Mouse (Mus musculus): ENCODE measurements around the gene Ano6. TPM values are rescaled to one million over a fixed set of nuclear protein-coding genes. Genes with fewer than 3 reads are reported as not detected.
A peak's percentile ranks its signal among the peaks of the same experiment; 100 is the strongest.

The Ano6 gene
- polyA plus RNA-seq, 1 experiment from 2014 or later = 8.4 TPM

DNA sequence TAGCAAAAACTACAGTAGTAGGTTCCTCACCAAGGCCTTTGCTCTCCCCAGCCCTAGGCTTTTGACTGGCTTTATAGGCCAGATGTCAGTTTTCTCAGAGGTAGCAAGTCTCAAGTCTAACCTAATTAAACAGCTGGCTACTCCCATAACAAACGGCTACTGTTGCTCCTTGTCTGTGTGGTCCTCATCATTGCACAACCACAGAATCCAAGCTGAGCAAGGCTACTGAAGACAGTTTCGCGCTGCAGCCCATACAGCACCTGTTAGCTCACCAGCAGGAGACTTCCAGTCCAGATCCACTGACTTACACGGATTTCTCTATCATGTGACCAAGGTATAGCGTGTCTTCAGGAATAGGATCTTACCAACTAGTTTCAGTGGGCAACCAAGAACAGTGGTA, 55.5 kb downstream of the Ano6 start:
- H3K4me2 ChIP-seq = no peak overlapping the region
- no peaks in the 10 kb centered on the region for H3K9me3 ChIP-seq (replicated peaks)
- no peaks in the 10 kb centered on the region for H3K36me3 ChIP-seq (replicated peaks)
- H3K9ac ChIP-seq = no peak overlapping the region
- peaks cover 42% of the 10 kb centered on the region for H3K4me1 ChIP-seq (replicated peaks)
- H3K27me3 ChIP-seq = no peaks in the 10 kb centered on the region
- no peak overlapping the region for H3K27ac ChIP-seq (replicated peaks)
- ATAC-seq (ENCODE audit: insufficient read depth) = no peak
- WGBS (ENCODE audit: insufficient replicate concordance) = 69% methylated on average over 5 of the region's 5 CpGs
- H3K4me3 ChIP-seq (replicated peaks) = no peak overlapping the region

GRCm38 (mm10) chr15:95848493-95849064, 57.9 kb downstream of the Ano6 start:
- no peaks in the 10 kb centered on the region for H3K9me3 ChIP-seq (replicated peaks)
- peak; percentile 66 for ATAC-seq (ENCODE audit: insufficient read depth)
- H3K36me3 ChIP-seq (replicated peaks) = no peaks in the 10 kb centered on the region
- peaks cover 45% of the 10 kb centered on the region for H3K4me1 ChIP-seq (replicated peaks)
- no peak overlapping the region for H3K4me3 ChIP-seq (replicated peaks)
- H3K9ac ChIP-seq = no peak overlapping the region
- WGBS (ENCODE audit: insufficient replicate concordance) = 46% methylated on average over 6 of the region's 6 CpGs
- H3K4me2 ChIP-seq = no peak overlapping the region
- H3K27ac ChIP-seq (replicated peaks) = no peak overlapping the region
- no peaks in the 10 kb centered on the region for H3K27me3 ChIP-seq

- Histone ChIP-seq H3K4me1 (replicated peaks) (peaks cover 45% of the 10 kb centered on the region), H3K4me3 (replicated peaks) (peak overlapping the region; percentile 11; the same call in 1 of the 2 replicates), H3K27me3 (no peaks in the 10 kb centered on the region), H3K27ac (replicated peaks) (peak overlapping the region; percentile 7), H3K4me2 (peak overlapping the region; percentile 49), H3K36me3 (replicated peaks) (no peaks in the 10 kb centered on the region), H3K9me3 (replicated peaks) (no peaks in the 10 kb centered on the region), H3K9ac (no peak overlapping the region)
- WGBS (ENCODE audit: insufficient replicate concordance) = 40% methylated on average over 18 of the region's 18 CpGs
- ATAC-seq (ENCODE audit: insufficient read depth) = peak; percentile 68
Observed at GRCm38 (mm10) chr15:95849513-95850411, 59.1 kb downstream of the Ano6 start.

DNA sequence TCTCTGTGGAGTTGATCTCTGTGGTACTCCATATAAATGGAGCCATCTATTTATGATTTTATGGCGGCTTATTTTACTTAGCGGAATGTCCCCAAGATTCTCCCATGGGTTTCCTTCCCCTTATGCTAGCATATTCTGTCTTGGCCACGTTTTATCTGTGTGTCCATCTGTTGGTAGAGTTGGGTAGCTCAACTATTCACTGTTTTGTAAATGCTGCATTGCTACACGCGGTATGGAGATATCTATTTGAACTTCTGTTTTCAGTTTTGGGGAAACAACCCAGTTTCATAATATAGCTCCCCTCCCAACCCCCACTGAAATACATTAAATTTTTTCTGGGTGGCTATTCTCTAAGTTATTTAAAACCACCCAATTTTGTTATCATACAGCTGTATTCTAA, 59.9 kb downstream of the Ano6 start:
- Histone ChIP-seq H3K4me1 (replicated peaks) (peaks cover 46% of the 10 kb centered on the region), H3K9me3 (replicated peaks) (no peaks in the 10 kb centered on the region), H3K36me3 (replicated peaks) (no peaks in the 10 kb centered on the region), H3K4me3 (replicated peaks) (no peak overlapping the region), H3K4me2 (peak overlapping the region; percentile 49), H3K27ac (replicated peaks) (peak overlapping the region; percentile 7; the same call in 1 of the 2 replicates), H3K27me3 (no peaks in the 10 kb centered on the region), H3K9ac (no peak overlapping the region)
- peak; percentile 59; the same call in 1 of the 2 replicates for ATAC-seq (ENCODE audit: insufficient read depth)
- 14% methylated on average over 5 of the region's 5 CpGs for WGBS (ENCODE audit: insufficient replicate concordance)

DNA sequence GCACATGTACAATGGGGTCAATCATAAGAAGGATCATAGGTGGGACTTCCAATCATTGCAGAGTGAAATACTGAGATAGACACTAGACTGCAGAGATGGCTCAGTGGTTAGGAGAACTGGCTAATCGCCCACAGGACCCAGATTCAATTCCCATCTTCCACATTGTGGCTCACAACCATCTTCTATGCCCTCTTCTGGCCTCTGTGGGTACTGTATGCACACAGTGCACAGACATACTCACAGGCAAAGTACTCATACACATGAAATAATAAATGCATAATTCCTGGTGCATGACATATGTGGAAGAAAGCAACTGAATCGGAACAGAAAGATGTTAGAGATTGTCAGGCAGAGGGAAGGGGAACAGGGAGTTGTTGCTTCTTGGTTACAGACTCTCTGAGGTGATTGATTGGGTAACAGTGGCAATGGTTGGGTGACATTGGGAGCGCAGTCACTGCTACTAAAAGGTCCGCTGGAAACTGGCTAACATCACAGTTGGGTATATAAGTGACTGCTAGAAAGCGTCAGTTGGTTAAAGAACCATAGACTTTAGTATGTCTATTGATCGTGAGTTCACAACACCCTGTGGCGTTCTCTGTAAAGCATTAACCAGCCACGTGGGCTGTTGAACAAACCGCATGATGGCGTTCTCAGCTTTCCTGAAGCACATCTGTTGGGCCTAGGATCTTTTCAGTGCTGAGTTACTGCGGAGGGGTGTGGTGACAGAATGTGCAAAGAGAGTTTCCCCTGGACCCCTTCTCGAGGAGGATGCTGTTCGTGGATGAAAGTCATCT, 64.6 kb downstream of the Ano6 start:
- no peaks in the 10 kb centered on the region for H3K9me3 ChIP-seq (replicated peaks)
- H3K4me1 ChIP-seq (replicated peaks) = peaks cover 30% of the 10 kb centered on the region
- WGBS (ENCODE audit: insufficient replicate concordance) = 72% methylated on average over 13 of the region's 13 CpGs
- peak; percentile 41; the same call in 1 of the 2 replicates for ATAC-seq (ENCODE audit: insufficient read depth)
- no peak overlapping the region for H3K9ac ChIP-seq
- H3K4me2 ChIP-seq = no peak overlapping the region
- no peaks in the 10 kb centered on the region for H3K27me3 ChIP-seq
- H3K4me3 ChIP-seq (replicated peaks) = no peak overlapping the region
- no peaks in the 10 kb centered on the region for H3K36me3 ChIP-seq (replicated peaks)
- peak overlapping the region; percentile 45 for H3K27ac ChIP-seq (replicated peaks)

GRCm38 (mm10) chr15:95855953-95856352, 65.3 kb downstream of the Ano6 start:
- Histone ChIP-seq H3K9me3 (replicated peaks) (no peaks in the 10 kb centered on the region), H3K9ac (no peak overlapping the region), H3K36me3 (replicated peaks) (no peaks in the 10 kb centered on the region), H3K4me1 (replicated peaks) (peaks cover 23% of the 10 kb centered on the region), H3K27me3 (no peaks in the 10 kb centered on the region), H3K4me3 (replicated peaks) (no peak overlapping the region), H3K27ac (replicated peaks) (peak overlapping the region; percentile 42; the same call in 1 of the 2 replicates), H3K4me2 (no peak overlapping the region)
- 63% methylated on average over 7 of the region's 7 CpGs for WGBS (ENCODE audit: insufficient replicate concordance)
- no peak for ATAC-seq (ENCODE audit: insufficient read depth)

GRCm38 (mm10) chr15:95856684-95857595, 66.3 kb downstream of the Ano6 start:
- H3K9me3 ChIP-seq (replicated peaks) = no peaks in the 10 kb centered on the region
- H3K27ac ChIP-seq (replicated peaks) = no peak overlapping the region; the same call in 1 of the 2 replicates
- WGBS (ENCODE audit: insufficient replicate concordance) = 64% methylated on average over 8 of the region's 8 CpGs
- H3K4me2 ChIP-seq = no peak overlapping the region
- no peaks in the 10 kb centered on the region for H3K27me3 ChIP-seq
- H3K4me3 ChIP-seq (replicated peaks) = no peak overlapping the region
- no peaks in the 10 kb centered on the region for H3K36me3 ChIP-seq (replicated peaks)
- ATAC-seq (ENCODE audit: insufficient read depth) = no peak
- peaks cover 19% of the 10 kb centered on the region; the same call in 1 of the 2 replicates for H3K4me1 ChIP-seq (replicated peaks)
- H3K9ac ChIP-seq = no peak overlapping the region

DNA sequence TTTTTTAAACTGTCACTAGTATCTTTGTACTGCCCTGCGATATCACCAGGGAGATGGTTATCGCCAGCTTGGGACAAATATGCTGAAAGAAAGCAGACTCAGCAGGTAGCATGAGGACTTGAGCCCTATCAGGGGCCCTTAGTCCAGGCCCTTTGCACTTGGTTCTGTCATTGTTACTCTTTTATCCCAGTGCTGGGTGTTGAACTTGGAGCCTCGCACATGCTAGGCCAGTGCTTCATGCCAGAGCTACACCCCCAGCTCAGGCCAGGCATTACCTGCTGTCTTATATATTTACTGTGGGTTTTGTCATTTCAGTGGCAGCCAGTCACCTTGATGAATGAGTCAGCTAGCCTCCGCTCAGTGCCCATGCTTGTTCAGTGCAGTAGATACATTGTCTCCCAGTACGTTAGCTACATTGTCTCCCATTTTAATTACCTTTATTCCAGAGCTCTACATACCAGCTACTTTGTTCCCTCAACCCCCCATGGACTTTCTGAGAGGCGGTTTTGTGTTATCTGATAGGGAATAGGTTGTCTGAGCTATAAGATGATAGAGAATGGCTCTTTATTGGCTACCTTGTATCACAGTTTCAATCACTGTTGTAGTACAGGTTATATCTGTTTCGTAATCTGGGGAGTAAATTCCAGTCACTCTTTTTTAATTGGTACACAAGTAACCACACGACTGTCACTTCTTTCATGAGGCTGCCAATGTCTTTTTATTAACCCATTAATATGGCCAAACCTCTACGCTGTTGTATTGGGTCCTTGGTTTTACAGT, 68.4 kb downstream of the Ano6 start:
- Histone ChIP-seq H3K27me3 (no peaks in the 10 kb centered on the region), H3K9me3 (replicated peaks) (no peaks in the 10 kb centered on the region), H3K36me3 (replicated peaks) (no peaks in the 10 kb centered on the region), H3K4me3 (replicated peaks) (no peak overlapping the region), H3K9ac (no peak overlapping the region), H3K27ac (replicated peaks) (no peak overlapping the region), H3K4me1 (replicated peaks) (peaks cover 19% of the 10 kb centered on the region; the same call in 1 of the 2 replicates), H3K4me2 (no peak overlapping the region)
- WGBS (ENCODE audit: insufficient replicate concordance) = 72% methylated on average over 9 of the region's 9 CpGs
- ATAC-seq (ENCODE audit: insufficient read depth) = no peak

DNA sequence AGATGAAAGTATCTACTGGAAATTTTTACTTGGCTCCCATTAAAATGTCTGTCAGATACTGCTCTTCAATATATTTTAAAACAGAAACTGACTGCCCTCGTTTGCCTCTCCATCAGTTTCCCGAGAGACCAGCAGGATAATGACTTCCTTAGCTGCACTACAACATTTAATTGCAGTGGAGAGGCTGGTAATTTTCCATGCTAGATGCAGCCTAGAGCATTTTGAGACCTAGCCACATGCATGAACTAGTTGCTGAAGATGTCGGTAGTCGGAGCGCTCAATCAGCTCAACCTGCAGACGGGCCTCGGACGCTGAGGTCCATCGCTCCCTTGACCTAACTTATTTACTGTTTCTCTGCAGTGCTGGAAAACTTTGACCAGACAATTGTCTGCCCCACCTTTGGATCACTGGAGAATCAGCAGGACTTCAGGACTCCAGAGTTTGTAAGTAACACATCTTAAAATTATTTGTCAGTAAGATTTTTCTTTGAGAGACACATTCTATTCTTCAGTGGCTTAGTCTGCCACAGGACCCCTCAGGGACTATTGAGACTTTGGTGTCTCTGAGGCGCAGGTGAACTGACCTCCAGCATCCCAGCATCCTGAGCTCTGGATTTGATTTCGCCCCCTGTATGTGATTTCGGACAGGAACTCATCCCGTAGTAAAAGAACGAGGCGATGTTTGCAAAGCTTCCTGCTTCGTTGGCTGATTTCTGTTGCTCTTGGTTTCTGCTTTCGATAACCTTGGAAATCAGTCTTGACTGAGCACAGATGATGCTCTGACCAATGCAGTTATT, 73.4 kb downstream of the Ano6 start:
- H3K36me3 ChIP-seq (replicated peaks) = no peaks in the 10 kb centered on the region

More for the DNA sequence above, 73.4 kb downstream of the Ano6 start:
- Histone ChIP-seq H3K9me3 (replicated peaks) (no peaks in the 10 kb centered on the region), H3K4me1 (replicated peaks) (0 out of 2 replicates have a peak, but pooled peaks cover 2% of the 10 kb centered on the region), H3K9ac (no peak overlapping the region), H3K4me3 (replicated peaks) (no peak overlapping the region), H3K27ac (replicated peaks) (no peak overlapping the region), H3K4me2 (no peak overlapping the region), H3K27me3 (no peaks in the 10 kb centered on the region)
- ATAC-seq (ENCODE audit: insufficient read depth) = no peak
- 78% methylated on average over 17 of the region's 17 CpGs for WGBS (ENCODE audit: insufficient replicate concordance)

Measured in liver, embryonic 15.5 days (tissue).